Mouse (Mus musculus): ENCODE results near the gene Akap5.

DNA sequence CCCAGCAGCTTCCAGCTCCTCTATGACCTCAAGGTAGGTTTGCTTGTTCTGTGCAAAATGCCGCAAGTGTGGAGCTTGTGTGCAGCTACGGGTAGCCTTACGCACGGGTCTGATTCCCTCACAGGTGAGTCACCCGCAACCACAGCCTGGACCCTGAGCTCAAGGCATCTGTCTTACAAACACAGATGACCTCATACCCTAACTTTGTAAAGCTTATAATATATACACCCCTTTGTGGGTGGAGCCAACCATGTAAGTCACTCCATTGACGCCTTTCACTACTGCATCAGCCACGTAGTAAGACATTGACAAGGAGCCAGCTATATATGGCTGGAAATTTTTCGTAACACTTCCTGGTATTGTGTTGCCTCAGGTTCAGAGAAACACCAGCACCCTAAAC, 12.7 kb upstream of the Akap5 start:
- no peak for TF ChIP-seq CTCF (IDR thresholded peaks at IDR 0.05; ENCODE audit: control insufficient read depth, insufficient read depth, low read length)
- TF ChIP-seq POLR2A (IDR thresholded peaks at IDR 0.05; ENCODE audit: borderline replicate concordance, control insufficient read depth, low read depth, low read length): no peak

All from bone marrow, adult 2 months (tissue).